Mouse (Mus musculus): ENCODE data around the gene Gm20388.

Gm20388 gene

GRCm38 (mm10) chr8:121804829-121805228, 1894.2 kb downstream of the Gm20388 start:
- in situ Hi-C loops (cut with MboI), result no loop called here

DNA sequence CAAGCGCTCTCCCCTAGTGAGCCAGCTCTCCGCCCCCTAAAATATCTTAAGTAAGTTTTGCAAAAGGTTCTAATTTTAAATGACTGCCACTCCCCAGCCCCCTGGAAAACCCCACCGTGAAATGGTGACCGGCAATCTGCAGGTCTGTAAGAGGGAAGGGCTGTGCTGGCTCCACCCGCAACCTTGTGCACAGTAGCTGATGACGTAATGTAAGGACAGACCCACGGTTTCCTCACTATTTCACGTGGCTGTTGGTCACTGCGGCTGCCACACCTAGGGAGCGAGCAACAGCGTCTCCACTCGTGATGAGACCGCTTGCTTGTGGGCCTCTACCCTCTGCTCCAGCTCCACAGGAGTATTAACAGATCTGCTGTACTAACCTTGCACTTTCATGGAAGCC, 1895.5 kb downstream of the Gm20388 start:
- in situ Hi-C loops (cut with MboI), result no loop called here

DNA sequence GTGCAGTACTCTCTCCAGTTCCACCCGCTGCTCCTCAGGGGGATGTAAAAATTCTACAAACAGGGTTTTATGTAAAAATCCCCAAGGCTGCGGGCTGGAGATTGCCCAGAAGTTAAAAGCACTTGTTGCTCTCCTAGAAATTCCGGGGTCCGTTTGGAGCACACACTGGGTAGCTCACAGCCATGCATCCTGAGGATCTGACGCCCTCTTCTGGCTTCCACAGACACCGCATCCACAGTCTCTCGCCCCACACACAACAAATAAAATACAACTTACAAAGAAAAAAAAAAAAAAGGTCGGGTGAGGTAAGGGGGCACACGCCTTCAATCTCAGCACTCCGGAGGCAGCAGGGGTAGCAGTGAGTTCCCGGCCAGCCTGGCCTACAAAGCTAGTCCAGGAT, 1897.4 kb downstream of the Gm20388 start:
- in situ Hi-C loops (cut with MboI), result no loop called here

- in situ Hi-C loops (cut with MboI), result no loop called here
Observed at GRCm38 (mm10) chr8:121809524-121810155, 1899.0 kb downstream of the Gm20388 start.

DNA sequence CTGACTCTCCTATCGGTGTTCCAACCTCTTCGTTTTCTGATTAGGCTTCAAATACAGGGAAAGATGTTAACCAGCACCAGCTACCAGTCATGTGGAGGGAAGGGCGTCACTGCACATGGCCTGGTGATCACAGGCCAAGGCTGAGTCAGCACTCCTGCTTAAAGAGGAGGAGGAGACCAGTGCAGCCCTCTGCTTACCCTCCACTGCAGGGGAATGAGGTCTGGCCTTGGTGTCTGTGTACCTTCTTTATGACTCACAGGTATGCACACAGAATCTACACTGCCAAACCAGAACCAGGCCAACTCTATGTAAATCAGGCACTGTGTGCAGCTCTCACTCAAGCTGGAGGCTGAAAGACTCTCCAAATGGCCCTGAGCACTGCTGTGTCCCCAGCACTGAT, 1900.9 kb downstream of the Gm20388 start:
- in situ Hi-C loops (cut with MboI), result no loop called here

- in situ Hi-C loops (cut with MboI), result no loop called here
Observed at GRCm38 (mm10) chr8:121811931-121812570, 1901.4 kb downstream of the Gm20388 start.

- in situ Hi-C loops (cut with MboI), result no loop called here
Observed at GRCm38 (mm10) chr8:121818226-121818625, 1907.6 kb downstream of the Gm20388 start.

- in situ Hi-C loops (cut with MboI), result no loop called here
Observed at GRCm38 (mm10) chr8:121820840-121821239, 1910.2 kb downstream of the Gm20388 start.

GRCm38 (mm10) chr8:121821320-121821719, 1910.7 kb downstream of the Gm20388 start:
- in situ Hi-C loops (cut with MboI), result no loop called here

DNA sequence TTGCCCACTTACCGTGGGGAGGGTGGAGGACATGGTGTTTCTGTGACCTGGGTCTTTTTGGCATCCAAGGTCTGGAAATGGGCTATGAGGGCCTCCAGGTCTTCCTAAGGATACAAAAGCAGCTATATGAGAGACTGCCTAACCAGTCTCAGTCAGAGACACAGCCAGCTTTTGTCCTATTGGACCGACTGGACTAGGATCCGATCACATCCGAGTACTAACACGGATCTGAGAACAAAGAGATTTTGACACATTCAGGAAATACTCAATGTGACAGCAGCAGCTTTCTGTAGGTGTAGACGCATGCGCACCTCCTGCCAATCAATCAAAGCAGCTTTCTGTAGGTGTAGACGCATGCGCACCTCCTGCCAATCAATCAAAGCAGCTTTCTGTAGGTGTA, 1911.1 kb downstream of the Gm20388 start:
- in situ Hi-C loops (cut with MboI), result no loop called here

- in situ Hi-C loops (cut with MboI), result no loop called here
Observed at GRCm38 (mm10) chr8:121827726-121828125, 1917.1 kb downstream of the Gm20388 start.

- in situ Hi-C loops (cut with MboI), result no loop called here
Observed at GRCm38 (mm10) chr8:121828376-121829023, 1917.9 kb downstream of the Gm20388 start.

GRCm38 (mm10) chr8:121829048-121829776, 1918.6 kb downstream of the Gm20388 start, which contains the start of gene Klhdc4:
Gene Klhdc4, minus strand, starts transcription at chr8:121829569.
- in situ Hi-C loops (cut with MboI), result no loop called here

- in situ Hi-C loops (cut with MboI), result no loop called here
Observed at GRCm38 (mm10) chr8:121829777-121830362, 1919.2 kb downstream of the Gm20388 start.

GRCm38 (mm10) chr8:121832061-121832460, 1921.4 kb downstream of the Gm20388 start:
- in situ Hi-C loops (cut with MboI), result no loop called here

- in situ Hi-C loops (cut with MboI), result no loop called here
Observed at GRCm38 (mm10) chr8:121832503-121832902, 1921.9 kb downstream of the Gm20388 start.

GRCm38 (mm10) chr8:121841242-121841641, 1930.6 kb downstream of the Gm20388 start:
- in situ Hi-C loops (cut with MboI), result no loop called here

DNA sequence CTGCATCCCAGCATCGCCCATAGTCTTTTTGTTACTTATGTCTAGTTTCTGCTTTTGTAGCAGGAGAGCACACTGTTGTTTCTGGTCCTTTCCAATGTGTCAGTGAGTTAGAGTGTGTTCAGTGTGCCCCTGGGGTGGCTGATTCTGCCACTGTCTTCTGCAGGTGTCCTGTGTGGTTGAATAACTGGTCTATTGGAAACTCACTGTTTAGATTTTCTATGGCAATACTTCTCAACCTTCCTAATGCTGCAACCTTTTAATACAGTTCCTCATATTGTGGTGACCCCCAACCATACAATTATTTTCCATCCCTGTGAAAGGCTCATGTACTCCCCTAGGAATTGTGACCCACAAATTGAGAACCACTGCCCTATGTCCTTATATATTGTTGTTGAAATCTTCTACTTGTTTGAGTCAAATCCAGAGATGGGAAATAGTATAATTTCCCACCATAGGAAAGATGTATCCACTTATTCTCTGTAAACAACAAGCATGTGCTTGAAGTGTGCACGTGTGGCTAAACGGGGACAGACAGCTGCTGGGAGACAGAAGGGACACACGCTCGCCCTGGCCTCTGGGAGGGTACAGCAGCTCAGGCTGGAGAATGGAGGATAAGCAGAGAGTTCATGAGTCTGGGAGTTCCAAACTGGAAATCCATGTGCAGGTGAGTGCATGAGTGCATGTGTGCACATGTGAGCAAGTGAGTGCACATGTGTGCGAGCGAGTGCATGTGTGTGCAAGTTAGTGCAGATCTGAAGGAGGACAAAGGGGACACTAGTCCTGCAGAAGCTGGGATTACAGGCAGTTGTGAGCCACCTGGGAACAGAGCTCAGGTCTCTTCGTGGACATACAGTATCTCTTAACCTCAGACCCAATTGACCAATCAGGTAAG, 1931.7 kb downstream of the Gm20388 start:
- in situ Hi-C loops (cut with MboI), result no loop called here

GRCm38 (mm10) chr8:121843184-121843733, 1932.6 kb downstream of the Gm20388 start:
- in situ Hi-C loops (cut with MboI), result no loop called here

GRCm38 (mm10) chr8:121844765-121845164, 1934.1 kb downstream of the Gm20388 start:
- in situ Hi-C loops (cut with MboI), result no loop called here

DNA sequence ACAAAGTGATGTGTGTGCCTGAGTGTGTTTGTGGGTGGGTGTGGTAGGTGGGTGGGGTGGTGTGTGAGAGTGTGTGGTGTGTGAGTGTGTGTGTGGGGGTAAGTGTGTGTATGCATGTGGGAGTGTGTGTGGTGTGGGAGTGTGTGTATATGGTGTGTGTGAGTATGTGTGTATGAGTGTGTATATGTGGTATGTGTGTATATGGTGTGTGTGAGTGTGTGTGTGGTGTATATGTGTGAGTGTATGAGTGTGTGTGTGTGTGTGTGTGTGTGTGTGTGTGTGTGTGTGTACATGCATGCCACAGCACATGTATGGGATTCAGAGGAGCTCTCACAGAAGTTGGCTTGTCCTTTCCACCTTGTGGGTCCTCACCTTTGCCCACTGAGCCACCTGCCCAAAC, 1936.2 kb downstream of the Gm20388 start:
- in situ Hi-C loops (cut with MboI), result no loop called here
